Mouse (Mus musculus) hindbrain, postnatal 0 days (tissue): ENCODE measurements around the gene Cbx6. TPM values are rescaled to one million over a fixed set of nuclear protein-coding genes. Genes with fewer than 3 reads are reported as not detected.

ENCODE experiments used
- ATAC-seq: fragments of 200-750 bp; cut with Nextera tagmentation; 2 replicates; pipeline ENCODE4 v1.8.0; 2017; ENCODE audit warnings: mild to moderate bottlenecking, moderate TSS enrichment, moderate library complexity
- DNase-seq: peaks from one replicate; pipeline ENCODE4 v3.0.0-alpha.2; 2015; ENCODE audit warnings: low spot score
- H3K27ac ChIP-seq: fragments of 300-500 bp; sonication (generic); 2 replicates; pipeline ENCODE4 v1.5.1; 2014; ENCODE audit warnings: mild to moderate bottlenecking
- H3K27me3 ChIP-seq: fragments of 300-500 bp; sonication (generic); 2 replicates; pipeline ENCODE4 v1.6.1; 2014; ENCODE audit warnings: low read length, mixed read lengths; ENCODE audit not compliant: insufficient read depth
- H3K36me3 ChIP-seq: fragments of 300-500 bp; sonication (generic); 2 replicates; pipeline ENCODE4 v1.6.1; 2014; ENCODE audit warnings: low read length, mixed read lengths; ENCODE audit not compliant: insufficient read depth
- H3K4me1 ChIP-seq: fragments of 300-500 bp; sonication (generic); 2 replicates; pipeline ENCODE4 v1.6.1; 2014; ENCODE audit warnings: antibody characterized with exemption, low read length, mixed read lengths; ENCODE audit not compliant: insufficient read depth
- H3K4me2 ChIP-seq: fragments of 300-500 bp; sonication (generic); 2 replicates; pipeline ENCODE4 v1.6.1; 2014; ENCODE audit warnings: low read depth, mild to moderate bottlenecking, low read length, moderate library complexity, mixed read lengths
- H3K4me3 ChIP-seq: fragments of 300-500 bp; sonication (generic); 2 replicates; pipeline ENCODE4 v1.5.1; 2014; ENCODE audit warnings: low read length
- H3K9ac ChIP-seq: fragments of 300-500 bp; sonication (generic); replicated peaks from 2 replicates; pipeline ENCODE4 v1.6.1; 2014; ENCODE audit warnings: mild to moderate bottlenecking, low read length, moderate library complexity, mixed read lengths
- H3K9me3 ChIP-seq: fragments of 300-500 bp; sonication (generic); 2 replicates; pipeline ENCODE4 v1.6.1; 2016; ENCODE audit warnings: low read length, mixed read lengths
- CTCF ChIP-seq: IDR thresholded peaks from 2 replicates; pipeline ENCODE4 v1.5.1; 2016; ENCODE audit warnings: antibody characterized with exemption, control low read depth, low read depth
- WGBS: fragments of 180-500 bp; shearing (Covaris S2); extraction: QIAGEN DNeasy Blood & Tissue Kit; methylation state at CpG from one replicate; pipeline ENCODE4 v1.1.7; 2014; 5-methylcytosine and 5-hydroxymethylcytosine counted together
- polyA plus RNA-seq: library from polyadenylated mRNA; unstranded; fragments of >200 nt; fragmentation: Nextera tagmentation; extraction: Ambion mirVana; gene quantifications from 2 replicates; pipeline ENCODE4 v1.2.1, GENCODE M21; 2015
- total RNA-seq: library from RNA; depleted of rRNA; stranded (reverse); fragments of >200 nt; gene quantifications from 2 replicates; pipeline ENCODE4 v1.2.3, GENCODE M21; 2014

The Cbx6 gene
- total and polyA plus RNA-seq, 2 experiments from 2014 or later: 56.6 to 107 TPM

DNA sequence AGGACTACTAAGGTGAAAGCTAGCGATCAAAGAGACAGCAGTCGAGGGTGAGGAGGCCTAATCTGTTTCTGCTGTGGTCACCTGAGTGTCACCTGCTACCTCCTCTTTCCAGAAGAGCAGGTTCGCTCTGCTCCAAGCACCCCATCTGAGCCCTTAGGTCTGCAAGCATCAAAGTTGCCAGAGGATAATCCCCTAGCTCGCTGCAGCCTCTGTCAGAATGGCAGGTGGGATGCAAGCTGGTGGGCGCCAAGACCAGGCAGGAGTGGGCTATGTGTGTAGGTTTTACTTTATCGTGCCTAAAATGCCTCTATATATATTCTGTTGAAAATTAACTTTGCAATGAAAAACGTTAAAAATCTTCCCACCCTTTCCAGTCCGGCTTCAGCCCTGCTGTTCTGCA, 29.2 kb downstream of the Cbx6 start:
- TF ChIP-seq CTCF: no peak
- peak overlapping the region; percentile 84 for H3K27ac ChIP-seq
- H3K36me3 ChIP-seq: no peaks in the 10 kb centered on the region
- DNase-seq (no peak), ATAC-seq (no peak)
- no peaks in the 10 kb centered on the region for H3K27me3 ChIP-seq
- H3K4me1 ChIP-seq: peaks cover 8% of the 10 kb centered on the region; the same call in 1 of the 2 replicates
- peak overlapping the region; percentile 73 for H3K4me2 ChIP-seq
- WGBS: 21% methylated on average over 8 of the region's 8 CpGs
- H3K9me3 ChIP-seq: no peaks in the 10 kb centered on the region
- no peak overlapping the region for H3K4me3 ChIP-seq
- peak overlapping the region; percentile 89; the same call in 1 of the 2 replicates for H3K9ac ChIP-seq

DNA sequence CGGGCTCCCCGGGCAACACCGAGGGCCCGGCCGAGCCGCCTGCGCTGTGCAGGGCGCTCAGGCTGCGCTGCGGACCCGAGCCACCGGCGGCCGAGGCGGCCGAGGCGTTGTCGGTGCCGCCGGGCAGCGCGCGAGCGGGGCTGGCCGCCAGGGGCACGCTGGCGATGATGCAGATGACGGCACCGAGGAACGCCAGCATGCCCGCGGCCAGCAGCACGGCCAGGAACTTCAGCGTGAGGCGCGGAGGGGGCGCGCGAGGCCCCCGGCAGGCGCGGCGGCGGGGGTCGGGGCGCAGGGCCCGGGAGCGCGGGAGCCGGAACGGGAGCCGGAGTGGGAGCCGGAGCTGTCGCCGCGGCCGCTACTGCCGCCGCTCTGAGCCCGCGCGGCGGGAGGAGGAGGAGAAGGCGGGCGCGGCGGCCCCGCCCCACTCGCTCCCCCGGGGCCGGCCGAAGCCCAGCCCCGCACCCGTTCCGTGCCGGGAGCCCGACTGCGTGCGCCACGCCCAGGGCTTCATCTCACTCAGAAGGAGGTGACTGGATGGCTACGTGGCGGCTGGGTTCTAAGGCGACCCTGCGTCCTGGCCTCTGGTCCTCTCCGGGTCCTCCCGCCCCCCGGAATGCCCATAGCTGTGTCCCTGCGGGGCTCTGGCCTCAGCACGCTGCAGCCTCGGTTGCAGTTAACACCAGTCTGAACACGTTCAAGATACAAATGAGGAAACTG, 30.0 kb downstream of the Cbx6 start, which contains the start of gene Nptxr:
Gene Nptxr, minus strand, starts transcription at position 415 of the 720 bp plus-strand sequence.
- Histone ChIP-seq H3K4me3 (peak within 1 kb of the TSS; percentile 69), H3K9ac (peak within 1 kb of the TSS; percentile 89), H3K27ac (peak within 1 kb of the TSS; percentile 84), H3K9me3 (no peaks in the 10 kb centered on the region), H3K4me2 (peak within 1 kb of the TSS; percentile 73), H3K27me3 (no peaks in the 10 kb centered on the region), H3K36me3 (no peaks in the 10 kb centered on the region), H3K4me1 (peaks cover 8% of the 10 kb centered on the region; the same call in 1 of the 2 replicates)
- under 1% methylated on average over 65 of the region's 91 CpGs for WGBS
- TF ChIP-seq CTCF: no peak
- DNase-seq: peak; percentile 80
- peak; percentile 74 for ATAC-seq

DNA sequence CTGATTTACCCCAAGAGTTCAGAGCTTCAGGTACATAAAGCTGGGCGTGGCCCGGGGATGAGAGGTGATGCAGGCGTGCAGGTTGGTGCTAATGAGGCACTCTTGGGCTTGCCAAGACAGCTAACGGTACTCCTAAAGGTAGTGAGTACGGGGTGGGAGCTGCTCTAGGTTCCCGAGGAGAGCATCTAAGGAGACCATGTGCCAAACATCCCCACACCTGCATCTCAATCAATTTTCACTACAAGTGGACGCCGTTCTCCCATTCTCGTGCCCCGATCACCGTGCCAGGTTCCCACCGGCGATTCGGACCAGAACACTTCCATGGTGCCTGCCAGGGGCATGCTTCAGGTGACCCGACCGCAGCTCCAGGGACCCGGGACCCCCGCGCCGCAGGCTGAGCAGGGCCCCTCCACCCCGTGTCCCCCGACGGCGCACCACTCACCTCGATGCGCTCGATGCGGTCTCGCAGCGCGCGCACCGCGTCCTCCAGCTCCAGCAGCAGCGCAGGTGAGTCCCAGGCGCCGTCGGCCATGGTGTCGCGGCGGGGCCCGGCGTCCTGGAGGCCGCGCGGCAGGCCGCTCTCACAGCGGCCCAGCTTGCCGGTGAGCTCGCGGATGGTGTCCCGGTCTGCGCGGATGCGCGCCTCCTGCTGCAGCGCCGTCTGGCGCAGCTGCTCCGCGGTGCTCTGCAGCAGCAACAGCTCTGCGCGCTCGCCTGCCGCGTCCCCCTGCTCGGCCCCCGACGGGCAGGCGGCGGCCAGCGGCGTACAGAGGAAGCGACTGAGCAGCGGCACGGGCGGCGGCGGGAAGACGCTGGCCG, 30.7 kb downstream of the Cbx6 start:
- ATAC-seq (peak; percentile 58), DNase-seq (peak; percentile 65)
- Histone ChIP-seq H3K27ac (peak overlapping the region; percentile 84), H3K4me2 (peak overlapping the region; percentile 73), H3K4me1 (peaks cover 8% of the 10 kb centered on the region; the same call in 1 of the 2 replicates), H3K36me3 (no peaks in the 10 kb centered on the region), H3K27me3 (no peaks in the 10 kb centered on the region), H3K9ac (peak overlapping the region; percentile 89), H3K9me3 (no peaks in the 10 kb centered on the region), H3K4me3 (peak overlapping the region; percentile 69)
- no peak for TF ChIP-seq CTCF
- WGBS: 4% methylated on average over 75 of the region's 81 CpGs

DNA sequence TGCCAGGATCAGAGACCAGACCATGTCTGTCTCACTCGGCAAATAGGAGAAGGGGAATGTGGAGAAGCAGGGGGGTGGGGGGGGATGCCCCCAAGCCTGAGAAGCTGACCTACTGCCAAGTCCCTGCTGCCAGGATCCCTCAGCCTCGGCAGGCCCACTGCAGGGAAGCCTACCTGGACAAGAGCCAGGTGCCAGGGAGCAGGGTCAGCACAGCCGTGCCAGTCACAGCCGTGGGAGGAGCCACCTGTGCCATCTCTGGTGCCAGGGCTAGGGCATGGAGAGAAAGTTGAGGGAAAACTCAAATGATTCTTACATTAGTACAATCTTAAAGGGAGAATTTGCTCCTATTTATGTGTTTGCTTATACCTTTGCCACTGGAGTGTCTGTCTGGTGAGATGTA, 32.2 kb downstream of the Cbx6 start:
- no peak overlapping the region for H3K4me3 ChIP-seq
- ATAC-seq (no peak), DNase-seq (no peak)
- no peak overlapping the region for H3K27ac ChIP-seq
- no peaks in the 10 kb centered on the region for H3K9me3 ChIP-seq
- H3K4me2 ChIP-seq: peak overlapping the region; percentile 73
- 0 out of 2 replicates have a peak overlapping the region, but pooled peaks have one; percentile 5 for H3K9ac ChIP-seq
- peaks cover 8% of the 10 kb centered on the region; the same call in 1 of the 2 replicates for H3K4me1 ChIP-seq
- no peak for TF ChIP-seq CTCF
- H3K27me3 ChIP-seq: no peaks in the 10 kb centered on the region
- 13% methylated on average over 4 of the region's 4 CpGs for WGBS
- H3K36me3 ChIP-seq: no peaks in the 10 kb centered on the region

DNA sequence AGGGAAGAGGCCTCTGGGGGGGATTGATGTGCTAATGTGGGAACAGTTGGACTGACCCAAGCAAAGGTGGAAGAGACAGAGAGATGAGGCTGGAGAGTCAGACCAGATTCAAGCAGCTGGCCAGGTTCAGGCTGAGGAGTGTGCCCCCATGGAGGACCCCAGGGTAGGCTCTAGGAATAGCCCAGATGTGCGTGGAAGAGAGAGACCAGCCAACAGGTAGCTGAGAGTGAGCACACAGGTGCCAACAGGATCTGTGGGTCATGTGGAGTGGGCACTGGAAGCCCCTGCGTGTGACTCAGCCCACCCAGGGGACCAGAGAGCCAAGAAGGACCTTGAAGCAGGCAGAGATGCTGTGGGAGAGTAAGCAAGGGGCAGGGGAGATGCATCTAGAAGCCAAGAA, 32.8 kb downstream of the Cbx6 start:
- WGBS: 86% methylated on average over 2 of the region's 2 CpGs
- H3K4me1 ChIP-seq: peaks cover 8% of the 10 kb centered on the region; the same call in 1 of the 2 replicates
- H3K9ac ChIP-seq: no peak overlapping the region
- no peak overlapping the region for H3K4me3 ChIP-seq
- no peaks in the 10 kb centered on the region for H3K9me3 ChIP-seq
- no peak for TF ChIP-seq CTCF
- no peaks in the 10 kb centered on the region for H3K36me3 ChIP-seq
- DNase-seq: no peak
- no peak overlapping the region for H3K4me2 ChIP-seq
- H3K27ac ChIP-seq: no peak overlapping the region
- H3K27me3 ChIP-seq: no peaks in the 10 kb centered on the region
- no peak for ATAC-seq

DNA sequence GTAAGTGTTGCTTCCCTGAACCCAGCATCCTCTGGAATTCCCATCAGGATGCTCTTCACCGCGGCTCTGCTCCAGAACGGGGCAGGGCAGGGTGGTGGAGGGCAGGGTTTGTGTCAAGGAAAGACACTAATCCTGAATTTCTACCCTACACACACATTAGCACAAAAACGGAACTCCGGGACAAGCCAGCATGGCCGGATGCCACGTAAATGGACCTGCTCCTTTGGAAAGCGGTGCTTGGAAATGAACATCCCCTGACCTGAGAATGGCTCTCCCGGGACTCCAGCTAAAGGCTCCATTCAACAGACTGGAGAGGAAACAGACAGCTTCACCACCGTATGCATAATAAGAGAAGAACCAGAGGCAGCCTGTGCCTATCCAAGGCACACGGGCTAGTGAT, 33.8 kb downstream of the Cbx6 start:
- no peak for ATAC-seq
- Histone ChIP-seq H3K4me3 (no peak overlapping the region), H3K4me2 (no peak overlapping the region), H3K27me3 (no peaks in the 10 kb centered on the region), H3K9ac (no peak overlapping the region), H3K9me3 (no peaks in the 10 kb centered on the region), H3K27ac (no peak overlapping the region), H3K4me1 (peaks cover 8% of the 10 kb centered on the region; the same call in 1 of the 2 replicates), H3K36me3 (no peaks in the 10 kb centered on the region)
- no peak for DNase-seq
- TF ChIP-seq CTCF: no peak
- 46% methylated on average over 11 of the region's 11 CpGs for WGBS
